Mouse (Mus musculus): Measurements from ENCODE around the gene Xylb. TPM values are rescaled to one million over a fixed set of nuclear protein-coding genes. Genes with fewer than 3 reads are reported as not detected.

Gene Xylb
- polyA plus RNA-seq, 1 experiment from 2014 or later, result 2.6 TPM

GRCm38 (mm10) chr9:119342728-119343127 lies 14.5 kb upstream of the Xylb start:
- 85% methylated on average over 7 of the region's 7 CpGs for WGBS
- Histone ChIP-seq H3K9ac (0 out of 2 replicates have a peak overlapping the region, but pooled peaks have one; percentile 19), H3K36me3 (peaks cover 51% of the 10 kb centered on the region), H3K9me3 (no peaks in the 10 kb centered on the region), H3K4me3 (no peak overlapping the region), H3K4me2 (peak overlapping the region; percentile 87; the same call in 1 of the 2 replicates), H3K4me1 (peaks cover 27% of the 10 kb centered on the region), H3K27me3 (replicated peaks) (no peaks in the 10 kb centered on the region), H3K27ac (replicated peaks) (no peak overlapping the region)
- ATAC-seq (ENCODE audit: extremely low read depth, insufficient number of reproducible peaks, low FRiP score, low TSS enrichment), result no peak

DNA sequence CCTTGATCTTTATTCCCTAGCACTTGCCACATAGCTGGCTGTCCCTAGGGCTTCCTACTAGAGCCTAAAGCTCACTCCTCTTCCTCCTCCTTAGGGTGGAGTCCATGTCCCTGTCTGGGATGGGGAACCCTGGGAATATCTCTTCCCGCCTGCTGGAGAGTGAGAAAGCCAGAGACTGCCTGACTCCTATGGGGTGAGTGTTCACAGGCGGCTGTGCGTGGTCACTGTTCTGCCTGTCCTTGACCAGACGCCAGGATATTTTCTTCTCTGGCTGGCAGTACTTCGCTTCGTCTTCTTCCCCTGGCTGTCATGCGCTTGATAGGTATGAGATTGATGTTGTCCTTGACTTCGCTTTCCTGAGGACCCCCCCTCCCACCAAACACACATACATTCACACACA lies 10.8 kb upstream of the Xylb start:
- Histone ChIP-seq H3K27me3 (replicated peaks) (no peaks in the 10 kb centered on the region), H3K9me3 (no peaks in the 10 kb centered on the region), H3K4me2 (no peak overlapping the region), H3K27ac (replicated peaks) (no peak overlapping the region), H3K36me3 (peaks cover 81% of the 10 kb centered on the region), H3K4me3 (no peak overlapping the region), H3K9ac (no peak overlapping the region), H3K4me1 (peaks cover 14% of the 10 kb centered on the region)
- ATAC-seq (ENCODE audit: extremely low read depth, insufficient number of reproducible peaks, low FRiP score, low TSS enrichment), result no peak
- 84% methylated on average over 8 of the region's 8 CpGs for WGBS

- Histone ChIP-seq H3K36me3 (peaks cover 55% of the 10 kb centered on the region), H3K27ac (replicated peaks) (no peak overlapping the region), H3K9me3 (no peaks in the 10 kb centered on the region), H3K27me3 (replicated peaks) (no peaks in the 10 kb centered on the region), H3K9ac (no peak overlapping the region), H3K4me3 (no peak overlapping the region), H3K4me2 (no peak overlapping the region), H3K4me1 (no peaks in the 10 kb centered on the region)
- no peak for ATAC-seq (ENCODE audit: extremely low read depth, insufficient number of reproducible peaks, low FRiP score, low TSS enrichment)
- WGBS, result 86% methylated on average over 3 of the region's 3 CpGs
Measured at GRCm38 (mm10) chr9:119350531-119350930, 6.7 kb upstream of the Xylb start.

- no peaks in the 10 kb centered on the region for H3K27me3 ChIP-seq (replicated peaks)
- 82% methylated on average over 10 of the region's 10 CpGs for WGBS
Measured at GRCm38 (mm10) chr9:119350947-119351705, 6.1 kb upstream of the Xylb start.

DNA sequence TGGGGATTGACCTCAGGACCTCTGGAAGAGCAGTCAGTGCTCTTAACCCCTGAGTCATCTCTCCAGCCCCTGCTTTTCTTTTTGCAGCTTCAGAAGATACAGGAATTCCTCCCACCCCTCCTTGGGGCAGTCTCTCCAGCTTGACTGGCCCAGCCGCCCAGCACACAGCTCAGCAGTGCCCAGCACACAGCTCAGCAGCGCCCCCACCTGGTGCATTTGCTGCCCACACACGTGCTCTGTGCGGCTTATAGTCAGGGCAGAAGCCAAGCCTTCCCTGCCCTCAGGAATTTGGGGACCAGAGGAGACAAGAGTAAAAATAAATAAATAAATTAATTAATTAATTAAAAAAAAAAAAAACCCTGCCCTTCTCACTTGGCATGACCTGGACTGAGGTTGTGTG lies 5.1 kb upstream of the Xylb start:
- Histone ChIP-seq H3K9me3 (no peaks in the 10 kb centered on the region), H3K27me3 (replicated peaks) (no peaks in the 10 kb centered on the region), H3K36me3 (peaks cover 39% of the 10 kb centered on the region), H3K27ac (replicated peaks) (no peak overlapping the region), H3K4me2 (no peak overlapping the region), H3K4me3 (no peak overlapping the region), H3K4me1 (no peaks in the 10 kb centered on the region), H3K9ac (no peak overlapping the region)
- no peak for ATAC-seq (ENCODE audit: extremely low read depth, insufficient number of reproducible peaks, low FRiP score, low TSS enrichment)
- 16% methylated on average over 4 of the region's 4 CpGs for WGBS

More at GRCm38 (mm10) chr9:119350947-119351705, 6.1 kb upstream of the Xylb start:
- Histone ChIP-seq H3K36me3 (peaks cover 49% of the 10 kb centered on the region), H3K4me1 (no peaks in the 10 kb centered on the region), H3K4me2 (no peak overlapping the region), H3K4me3 (no peak overlapping the region), H3K9me3 (no peaks in the 10 kb centered on the region), H3K9ac (no peak overlapping the region), H3K27ac (replicated peaks) (no peak overlapping the region)
- no peak for ATAC-seq (ENCODE audit: extremely low read depth, insufficient number of reproducible peaks, low FRiP score, low TSS enrichment)

DNA sequence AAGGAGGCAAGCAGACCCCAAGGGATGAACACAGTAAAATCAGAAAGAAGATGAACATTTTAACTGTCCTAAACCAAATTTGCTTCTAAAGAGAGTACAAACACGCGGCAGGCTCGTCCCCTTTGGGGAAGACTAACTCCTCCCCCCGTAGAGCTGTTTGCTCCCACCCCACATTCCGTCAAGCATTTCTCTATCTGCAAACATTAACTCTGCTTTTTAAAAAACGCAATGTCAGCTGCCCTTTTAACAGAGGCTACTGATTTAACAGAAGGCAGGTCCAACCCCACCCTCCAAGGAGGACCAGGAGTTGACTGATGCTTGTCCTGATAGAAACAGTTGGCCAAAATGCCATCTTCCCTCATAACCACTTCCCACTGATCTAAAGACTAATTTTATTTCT lies 3.3 kb upstream of the Xylb start:
- 73% methylated on average over 6 of the region's 6 CpGs for WGBS
- H3K27ac ChIP-seq (replicated peaks), result no peak overlapping the region
- peaks cover 23% of the 10 kb centered on the region for H3K36me3 ChIP-seq
- no peak for ATAC-seq (ENCODE audit: extremely low read depth, insufficient number of reproducible peaks, low FRiP score, low TSS enrichment)
- no peak overlapping the region for H3K9ac ChIP-seq
- H3K4me2 ChIP-seq, result no peak overlapping the region
- H3K4me3 ChIP-seq, result no peak overlapping the region
- H3K27me3 ChIP-seq (replicated peaks), result peaks cover 5% of the 10 kb centered on the region; the same call in 1 of the 2 replicates
- peaks cover 7% of the 10 kb centered on the region for H3K4me1 ChIP-seq
- no peaks in the 10 kb centered on the region for H3K9me3 ChIP-seq

DNA sequence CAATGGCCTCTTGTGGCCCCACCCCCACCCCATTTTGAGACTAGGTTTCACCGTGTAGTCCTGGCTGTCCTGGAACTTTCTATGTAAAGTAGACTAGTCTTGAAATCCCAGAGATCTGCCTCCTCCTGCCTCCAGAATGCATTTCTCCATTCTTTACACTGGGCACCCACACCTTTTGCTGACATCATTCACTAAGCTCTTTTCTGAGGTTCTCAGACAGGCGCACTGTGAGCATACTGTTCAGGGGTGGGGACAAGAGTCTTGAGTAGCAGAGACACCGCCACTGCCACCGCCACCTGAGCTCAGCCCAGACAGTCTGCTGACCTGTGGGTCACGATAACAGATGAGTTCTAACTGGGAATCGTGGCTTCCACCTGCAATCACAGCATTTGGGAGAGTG lies 1.2 kb upstream of the Xylb start:
- Histone ChIP-seq H3K27me3 (replicated peaks) (peaks cover 5% of the 10 kb centered on the region; the same call in 1 of the 2 replicates), H3K4me2 (no peak overlapping the region), H3K9me3 (no peaks in the 10 kb centered on the region), H3K9ac (no peak overlapping the region), H3K4me3 (no peak overlapping the region), H3K4me1 (peaks cover 7% of the 10 kb centered on the region), H3K36me3 (peaks cover 6% of the 10 kb centered on the region), H3K27ac (replicated peaks) (no peak overlapping the region)
- 72% methylated on average over 6 of the region's 6 CpGs for WGBS
- no peak for ATAC-seq (ENCODE audit: extremely low read depth, insufficient number of reproducible peaks, low FRiP score, low TSS enrichment)

- Histone ChIP-seq H3K36me3 (no peaks in the 10 kb centered on the region), H3K4me3 (peak overlapping the region; percentile 77), H3K9ac (peak overlapping the region; percentile 86), H3K27me3 (replicated peaks) (peaks cover 5% of the 10 kb centered on the region; the same call in 1 of the 2 replicates), H3K4me1 (peaks cover 16% of the 10 kb centered on the region), H3K9me3 (no peaks in the 10 kb centered on the region), H3K4me2 (peak overlapping the region; percentile 98), H3K27ac (replicated peaks) (no peak overlapping the region)
- 47% methylated on average over 9 of the region's 9 CpGs for WGBS
- no peak for ATAC-seq (ENCODE audit: extremely low read depth, insufficient number of reproducible peaks, low FRiP score, low TSS enrichment)
Measured at GRCm38 (mm10) chr9:119358058-119358429, 863 bp downstream of the Xylb start.

DNA sequence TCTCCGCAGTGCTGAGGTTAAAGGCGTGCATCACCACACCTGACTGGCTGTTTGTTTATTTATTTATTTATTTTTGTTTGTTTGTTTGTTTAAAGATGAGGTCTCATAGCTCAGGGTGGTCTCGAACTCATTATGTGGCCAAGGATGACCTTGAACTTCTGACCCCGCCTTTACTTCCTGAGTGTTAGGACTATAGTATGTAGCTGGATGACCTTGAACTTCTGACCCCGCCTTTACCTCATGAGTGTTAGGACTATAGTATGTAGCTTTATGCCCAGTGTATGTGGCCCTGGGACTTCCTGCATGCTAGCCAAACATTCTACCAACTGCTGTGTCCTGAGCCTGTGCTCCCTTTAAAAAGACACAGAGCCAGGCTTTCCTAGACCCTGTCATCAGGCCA lies 4.2 kb downstream of the Xylb start:
- 80% methylated on average over 5 of the region's 5 CpGs for WGBS
- no peak overlapping the region for H3K4me3 ChIP-seq
- no peak for ATAC-seq (ENCODE audit: extremely low read depth, insufficient number of reproducible peaks, low FRiP score, low TSS enrichment)

DNA sequence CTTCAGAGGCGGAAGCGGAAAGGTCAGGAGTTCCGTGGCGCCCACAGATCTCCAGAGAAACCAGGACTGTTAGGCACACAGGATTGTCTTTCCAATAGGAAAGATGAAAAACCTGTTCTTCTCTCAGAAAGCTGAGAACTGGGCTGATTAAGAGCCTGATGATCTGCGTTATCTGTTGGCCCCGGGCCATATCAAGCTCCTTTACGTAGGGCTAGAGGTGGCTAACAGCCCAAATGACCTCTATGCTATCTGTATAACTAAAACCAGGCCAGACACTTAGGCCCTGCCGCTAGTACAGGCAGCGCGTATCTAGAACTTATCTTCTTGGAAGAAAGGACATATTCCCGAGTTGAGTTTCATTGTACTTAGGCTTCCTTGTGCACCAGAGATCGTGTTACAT lies 6.0 kb downstream of the Xylb start:
- Histone ChIP-seq H3K9ac (peak overlapping the region; percentile 24; the same call in 1 of the 2 replicates), H3K4me2 (no peak overlapping the region)

More for the DNA sequence above, 4.2 kb downstream of the Xylb start:
- Histone ChIP-seq H3K4me2 (no peak overlapping the region), H3K9me3 (no peaks in the 10 kb centered on the region), H3K36me3 (no peaks in the 10 kb centered on the region), H3K4me1 (peaks cover 31% of the 10 kb centered on the region), H3K9ac (no peak overlapping the region), H3K27ac (replicated peaks) (no peak overlapping the region), H3K27me3 (replicated peaks) (peaks cover 5% of the 10 kb centered on the region; the same call in 1 of the 2 replicates)

DNA sequence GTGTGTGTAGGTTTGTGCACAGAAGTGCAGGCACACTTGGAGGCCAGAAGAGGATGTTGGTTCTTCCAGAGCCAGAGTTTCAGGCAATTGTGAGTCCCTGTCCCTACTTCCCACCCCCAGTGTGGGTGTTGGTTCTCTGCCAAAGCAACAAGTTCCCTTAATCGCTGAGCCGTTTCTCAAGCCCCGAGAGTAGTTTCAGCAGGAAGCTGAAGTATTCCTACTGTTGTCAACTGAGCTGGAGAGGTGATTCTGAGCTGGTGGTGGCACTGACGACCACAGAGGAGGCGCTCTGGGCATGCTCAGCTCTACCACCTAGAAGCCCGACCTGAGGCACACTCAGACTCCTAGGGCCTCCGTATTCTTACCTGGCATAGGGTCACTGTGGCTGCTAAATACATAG lies 8.1 kb downstream of the Xylb start, which contains the start of gene Slc22a14:
Gene Slc22a14 (minus strand): TSS at position 270 of the 400 bp plus-strand sequence.
- peaks cover 23% of the 10 kb centered on the region for H3K4me1 ChIP-seq
- ATAC-seq (ENCODE audit: extremely low read depth, insufficient number of reproducible peaks, low FRiP score, low TSS enrichment), result no peak
- H3K9me3 ChIP-seq, result no peaks in the 10 kb centered on the region
- no peak within 1 kb of the TSS; the same call in 1 of the 2 replicates for H3K27ac ChIP-seq (replicated peaks)
- peaks cover 3% of the 10 kb centered on the region; the same call in 1 of the 2 replicates for H3K36me3 ChIP-seq
- 53% methylated on average over 7 of the region's 7 CpGs for whole genome bisulfite sequencing
- H3K9ac ChIP-seq, result 0 out of 2 replicates have a peak within 1 kb of the TSS, but pooled peaks have one; percentile 7
- no peaks in the 10 kb centered on the region for H3K27me3 ChIP-seq (replicated peaks)
- H3K4me3 ChIP-seq, result no peak within 1 kb of the TSS
- no peak within 1 kb of the TSS for H3K4me2 ChIP-seq

More for the DNA sequence above, 6.0 kb downstream of the Xylb start:
- WGBS, result 44% methylated on average over 12 of the region's 12 CpGs
- no peak overlapping the region; the same call in 1 of the 2 replicates for H3K27ac ChIP-seq (replicated peaks)
- H3K4me1 ChIP-seq, result peaks cover 24% of the 10 kb centered on the region
- no peaks in the 10 kb centered on the region for H3K9me3 ChIP-seq
- H3K4me3 ChIP-seq, result no peak overlapping the region
- H3K27me3 ChIP-seq (replicated peaks), result peaks cover 2% of the 10 kb centered on the region; the same call in 1 of the 2 replicates
- no peaks in the 10 kb centered on the region for H3K36me3 ChIP-seq
- ATAC-seq (ENCODE audit: extremely low read depth, insufficient number of reproducible peaks, low FRiP score, low TSS enrichment), result no peak

Data from heart, embryonic 13.5 days (tissue).